Mouse (Mus musculus): ENCODE measurements around the gene Pkig. TPM values are rescaled to one million over a fixed set of nuclear protein-coding genes. Genes with fewer than 3 reads are reported as not detected.
"Not testable (repeated sequence)": the region's sequence is repeated elsewhere in the genome, so short reads cannot be mapped to it uniquely, and the experiment has no call there.

The Pkig gene
- polyA plus RNA-seq, 1 experiment from 2014 or later: 39.4 TPM

- H3K79me2 ChIP-seq (ENCODE audit: inconsistent target): peaks cover 87% of the 10 kb centered on the region; the same call in 1 of the 2 replicates
- H3K36me3 ChIP-seq (ENCODE audit: inconsistent target): no peaks in the 10 kb centered on the region
- no peak overlapping the region for H3K4me3 ChIP-seq (ENCODE audit: inconsistent target)
- WGBS (ENCODE audit: missing documents): 96% methylated on average over 4 of the region's 4 CpGs
- H3K27ac ChIP-seq: no peak overlapping the region
Measured at GRCm38 (mm10) chr2:163685287-163685686, 27.1 kb downstream of the Pkig start.

GRCm38 (mm10) chr2:163685761-163686200 lies 27.6 kb downstream of the Pkig start:
- no peak overlapping the region for H3K27ac ChIP-seq
- H3K4me3 ChIP-seq (ENCODE audit: inconsistent target): no peak overlapping the region
- WGBS (ENCODE audit: missing documents): 84% methylated on average over 5 of the region's 6 CpGs
- peaks cover 87% of the 10 kb centered on the region; the same call in 1 of the 2 replicates for H3K79me2 ChIP-seq (ENCODE audit: inconsistent target)
- H3K36me3 ChIP-seq (ENCODE audit: inconsistent target): no peaks in the 10 kb centered on the region

GRCm38 (mm10) chr2:163686233-163686632 lies 28.0 kb downstream of the Pkig start:
- H3K27ac ChIP-seq: no peak overlapping the region
- H3K4me3 ChIP-seq (ENCODE audit: inconsistent target): no peak overlapping the region
- no peaks in the 10 kb centered on the region for H3K36me3 ChIP-seq (ENCODE audit: inconsistent target)
- WGBS (ENCODE audit: missing documents): 98% methylated on average over 5 of the region's 5 CpGs
- peaks cover 84% of the 10 kb centered on the region; the same call in 1 of the 2 replicates for H3K79me2 ChIP-seq (ENCODE audit: inconsistent target)

GRCm38 (mm10) chr2:163686886-163687285 lies 28.7 kb downstream of the Pkig start:
- H3K27ac ChIP-seq: no peak overlapping the region
- WGBS (ENCODE audit: missing documents): 90% methylated on average over 3 of the region's 3 CpGs

GRCm38 (mm10) chr2:163688377-163688776 lies 30.2 kb downstream of the Pkig start:
- H3K4me3 ChIP-seq (ENCODE audit: inconsistent target); H3K27ac ChIP-seq; H3K36me3 ChIP-seq (ENCODE audit: inconsistent target): not testable (repeated sequence)
- WGBS (ENCODE audit: missing documents): 86% methylated on average over 1 of the region's 1 CpGs
- H3K79me2 ChIP-seq (ENCODE audit: inconsistent target): peaks cover 78% of the 10 kb centered on the region; the same call in 1 of the 2 replicates

More at GRCm38 (mm10) chr2:163686886-163687285, 28.7 kb downstream of the Pkig start:
- H3K4me3 ChIP-seq (ENCODE audit: inconsistent target): no peak overlapping the region
- no peaks in the 10 kb centered on the region for H3K36me3 ChIP-seq (ENCODE audit: inconsistent target)
- H3K79me2 ChIP-seq (ENCODE audit: inconsistent target): peaks cover 80% of the 10 kb centered on the region; the same call in 1 of the 2 replicates

GRCm38 (mm10) chr2:163689771-163690170 lies 31.6 kb downstream of the Pkig start:
- H3K27ac ChIP-seq: no peak overlapping the region
- H3K36me3 ChIP-seq (ENCODE audit: inconsistent target): no peaks in the 10 kb centered on the region
- peaks cover 77% of the 10 kb centered on the region; the same call in 1 of the 2 replicates for H3K79me2 ChIP-seq (ENCODE audit: inconsistent target)
- 100% methylated on average over 3 of the region's 3 CpGs for WGBS (ENCODE audit: missing documents)
- H3K4me3 ChIP-seq (ENCODE audit: inconsistent target): no peak overlapping the region

- H3K4me3 ChIP-seq (ENCODE audit: inconsistent target): no peak overlapping the region
- 91% methylated on average over 7 of the region's 8 CpGs for WGBS (ENCODE audit: missing documents)
- H3K27ac ChIP-seq: no peak overlapping the region
- H3K36me3 ChIP-seq (ENCODE audit: inconsistent target): no peaks in the 10 kb centered on the region
- peaks cover 73% of the 10 kb centered on the region; the same call in 1 of the 2 replicates for H3K79me2 ChIP-seq (ENCODE audit: inconsistent target)
Measured at GRCm38 (mm10) chr2:163690409-163691304, 32.5 kb downstream of the Pkig start.

- no peak overlapping the region for H3K27ac ChIP-seq
- WGBS (ENCODE audit: missing documents): 92% methylated on average over 5 of the region's 6 CpGs
- H3K79me2 ChIP-seq (ENCODE audit: inconsistent target): peaks cover 73% of the 10 kb centered on the region; the same call in 1 of the 2 replicates
- no peak overlapping the region for H3K4me3 ChIP-seq (ENCODE audit: inconsistent target)
- H3K36me3 ChIP-seq (ENCODE audit: inconsistent target): no peaks in the 10 kb centered on the region
Measured at GRCm38 (mm10) chr2:163691846-163692605, 33.8 kb downstream of the Pkig start.

- no peak overlapping the region for H3K4me3 ChIP-seq (ENCODE audit: inconsistent target)
- WGBS (ENCODE audit: missing documents): 91% methylated on average over 3 of the region's 3 CpGs
- no peak overlapping the region for H3K27ac ChIP-seq
- H3K79me2 ChIP-seq (ENCODE audit: inconsistent target): peaks cover 77% of the 10 kb centered on the region; the same call in 1 of the 2 replicates
- no peaks in the 10 kb centered on the region for H3K36me3 ChIP-seq (ENCODE audit: inconsistent target)
Measured at GRCm38 (mm10) chr2:163692873-163693612, 34.9 kb downstream of the Pkig start.

GRCm38 (mm10) chr2:163693716-163694314 lies 35.6 kb downstream of the Pkig start:
- no peaks in the 10 kb centered on the region for H3K36me3 ChIP-seq (ENCODE audit: inconsistent target)
- H3K79me2 ChIP-seq (ENCODE audit: inconsistent target): peaks cover 75% of the 10 kb centered on the region; the same call in 1 of the 2 replicates
- no peak overlapping the region for H3K4me3 ChIP-seq (ENCODE audit: inconsistent target)
- no peak overlapping the region for H3K27ac ChIP-seq
- WGBS (ENCODE audit: missing documents): 96% methylated on average over 9 of the region's 9 CpGs

GRCm38 (mm10) chr2:163696763-163697162 lies 38.6 kb downstream of the Pkig start:
- WGBS (ENCODE audit: missing documents): 91% methylated on average over 2 of the region's 2 CpGs
- no peak overlapping the region for H3K27ac ChIP-seq
- no peaks in the 10 kb centered on the region for H3K36me3 ChIP-seq (ENCODE audit: inconsistent target)
- H3K79me2 ChIP-seq (ENCODE audit: inconsistent target): peaks cover 81% of the 10 kb centered on the region; the same call in 1 of the 2 replicates
- H3K4me3 ChIP-seq (ENCODE audit: inconsistent target): no peak overlapping the region

GRCm38 (mm10) chr2:163697764-163698480 lies 39.7 kb downstream of the Pkig start:
- Histone ChIP-seq H3K27ac (peak overlapping the region; percentile 66), H3K79me2 (ENCODE audit: inconsistent target) (peaks cover 80% of the 10 kb centered on the region; the same call in 1 of the 2 replicates), H3K36me3 (ENCODE audit: inconsistent target) (no peaks in the 10 kb centered on the region), H3K4me3 (ENCODE audit: inconsistent target) (no peak overlapping the region)
- 8% methylated on average over 13 of the region's 16 CpGs for WGBS (ENCODE audit: missing documents)

GRCm38 (mm10) chr2:163699078-163699780 lies 41.0 kb downstream of the Pkig start:
- WGBS (ENCODE audit: missing documents): 48% methylated on average over 11 of the region's 11 CpGs
- Histone ChIP-seq H3K27ac (peak overlapping the region; percentile 66), H3K36me3 (ENCODE audit: inconsistent target) (no peaks in the 10 kb centered on the region), H3K4me3 (ENCODE audit: inconsistent target) (no peak overlapping the region), H3K79me2 (ENCODE audit: inconsistent target) (peaks cover 73% of the 10 kb centered on the region; the same call in 1 of the 2 replicates)
